Mouse (Mus musculus): ENCODE measurements at regions not wholly inside any gene's neighbourhood (a gene's known extent, or its start where the extent isn't known, plus 50 kb on each side); places are given as distances from the start of the nearest gene placed in this dataset.

DNA sequence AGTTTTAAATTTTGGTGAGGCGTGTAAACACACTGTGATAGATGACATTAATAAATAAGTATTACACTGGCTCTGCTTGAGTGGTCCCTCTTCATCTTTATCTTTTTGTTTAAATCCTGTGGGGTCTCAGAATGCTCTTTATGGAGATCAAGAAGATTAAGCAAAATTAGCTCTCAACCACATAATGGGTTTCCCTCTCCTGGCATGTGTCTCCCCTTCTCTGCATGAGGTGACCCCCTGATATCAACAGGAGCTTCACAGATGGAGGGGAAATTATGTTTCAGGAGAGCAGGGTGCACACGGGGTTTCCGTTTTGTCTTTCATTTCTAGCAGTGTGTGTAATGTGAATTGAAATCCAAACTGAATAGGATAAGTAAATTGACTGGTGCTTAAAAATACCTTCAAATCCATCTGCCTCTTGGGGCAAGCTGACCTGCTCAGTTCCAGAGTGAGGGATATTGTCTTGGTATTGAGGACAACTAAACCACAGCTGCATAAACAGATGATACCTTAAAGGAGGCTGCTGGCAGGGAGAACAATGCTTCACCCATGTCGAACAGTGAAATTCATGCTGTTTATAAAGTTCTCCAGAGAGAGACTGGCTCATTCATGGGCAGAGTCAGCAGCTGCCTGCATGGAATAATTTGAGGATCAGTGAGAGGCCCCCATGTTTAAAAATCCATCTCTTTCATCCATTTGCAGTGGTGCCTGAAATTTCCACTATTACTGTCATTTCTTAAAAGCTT, 518.3 kb upstream of the Nr2f1 start:
- no peak for DNase-seq (ENCODE audit: low spot score in 2 of 2)

DNA sequence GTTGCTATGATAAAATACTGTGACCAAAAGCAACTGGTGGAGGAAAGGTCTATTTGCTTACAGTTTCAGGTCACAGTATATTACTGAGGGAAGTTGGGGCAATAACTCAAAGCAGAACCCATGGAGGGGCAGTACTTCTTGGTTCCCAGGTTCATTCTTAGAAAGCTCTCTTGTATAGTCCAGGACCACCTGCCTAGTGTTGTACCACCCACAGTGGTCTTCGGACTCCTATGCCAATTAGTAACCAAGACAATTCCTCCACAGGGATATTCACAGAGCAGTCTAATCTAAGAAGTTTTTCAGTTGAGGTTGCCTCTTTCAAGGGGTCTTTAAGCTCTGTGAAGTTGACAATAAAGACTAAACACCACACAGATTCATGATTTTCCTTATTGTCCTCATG, 517.6 kb upstream of the Nr2f1 start:
- DNase-seq (ENCODE audit: low spot score in 2 of 2), result no peak

DNA sequence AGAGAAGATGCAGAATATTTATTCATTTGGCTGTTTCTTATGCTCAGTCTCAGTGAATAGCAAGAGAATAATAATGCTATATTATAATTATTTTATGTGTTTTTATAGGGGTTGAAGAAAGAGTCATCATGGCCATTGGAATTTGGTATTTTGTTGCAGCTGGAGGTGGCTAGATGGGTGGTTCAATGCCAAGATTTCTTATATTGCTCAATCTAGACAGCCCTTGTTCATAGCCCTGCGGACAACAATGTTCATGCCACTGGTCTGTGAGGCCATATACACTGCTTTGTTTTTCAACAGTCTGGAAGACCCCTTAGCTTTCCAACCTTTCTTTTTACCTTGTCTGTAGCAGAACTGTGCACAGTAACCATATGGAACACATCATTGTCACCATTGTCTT, 505.1 kb upstream of the Nr2f1 start:
- no peak for DNase-seq (ENCODE audit: low spot score in 2 of 2)

DNA sequence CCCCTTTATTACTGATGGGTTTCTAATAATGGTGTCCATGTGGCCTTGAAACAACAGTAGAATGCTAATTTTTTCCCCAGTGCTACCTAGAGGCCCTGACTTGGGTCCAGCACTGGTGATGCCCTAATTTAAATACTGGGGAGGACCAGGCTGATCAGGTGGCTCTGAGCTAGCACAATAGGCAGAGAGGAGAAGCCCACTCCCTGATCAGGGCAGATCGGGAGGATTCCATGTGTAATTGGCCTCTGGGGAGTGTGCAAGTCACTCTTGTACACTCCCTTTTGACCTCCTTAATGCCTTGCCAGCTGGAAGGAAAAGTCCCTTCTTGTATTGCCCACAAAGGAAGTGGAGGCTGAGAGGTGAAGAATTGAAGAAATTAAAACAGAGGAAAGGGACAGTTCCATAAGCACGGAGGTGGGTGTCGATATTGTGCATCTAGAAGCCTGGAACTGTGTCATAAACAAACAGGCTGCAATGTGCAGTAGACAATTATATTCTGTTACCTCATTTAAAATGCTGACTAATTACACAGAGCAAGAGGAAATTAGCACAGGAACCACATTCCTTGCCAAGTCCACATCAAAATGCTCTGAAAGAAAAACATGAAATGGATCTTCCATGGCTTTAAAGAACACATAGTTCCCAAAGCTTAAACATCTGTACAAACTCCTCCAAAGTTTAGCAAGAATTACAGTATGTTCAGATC, 498.4 kb upstream of the Nr2f1 start:
- no peak for DNase-seq (ENCODE audit: low spot score in 2 of 2)

DNA sequence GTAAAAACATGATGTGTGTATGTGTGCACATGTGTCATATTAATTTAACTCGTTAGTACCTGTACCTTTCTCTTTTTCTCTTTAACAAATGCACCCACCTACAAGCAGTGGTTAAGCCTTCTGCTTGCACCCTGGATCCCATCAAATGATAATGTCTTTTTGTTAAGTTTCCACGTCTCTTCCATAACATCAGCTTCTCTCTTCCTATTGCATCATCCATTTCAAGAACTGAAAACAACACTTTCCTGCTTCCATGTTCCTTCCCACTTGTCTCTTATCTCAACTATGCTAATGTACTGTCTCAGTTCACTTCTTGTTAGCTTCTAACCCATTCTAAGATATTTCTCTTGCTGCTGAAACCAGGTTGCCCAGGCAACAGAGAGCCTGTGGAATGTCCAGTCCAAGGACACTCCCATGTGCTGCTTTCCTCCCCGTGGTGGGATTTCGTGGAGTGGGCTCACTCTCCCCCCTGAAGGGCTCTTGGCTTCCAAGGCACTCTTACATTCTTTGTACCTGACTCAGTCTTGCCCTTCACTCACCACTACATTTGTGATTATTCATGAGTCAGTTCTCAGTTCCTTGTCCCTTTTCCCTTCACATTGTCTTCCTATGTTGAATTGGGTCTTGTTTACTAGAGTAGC, 479.8 kb upstream of the Nr2f1 start:
- DNase-seq (ENCODE audit: low spot score in 2 of 2), result no peak

DNA sequence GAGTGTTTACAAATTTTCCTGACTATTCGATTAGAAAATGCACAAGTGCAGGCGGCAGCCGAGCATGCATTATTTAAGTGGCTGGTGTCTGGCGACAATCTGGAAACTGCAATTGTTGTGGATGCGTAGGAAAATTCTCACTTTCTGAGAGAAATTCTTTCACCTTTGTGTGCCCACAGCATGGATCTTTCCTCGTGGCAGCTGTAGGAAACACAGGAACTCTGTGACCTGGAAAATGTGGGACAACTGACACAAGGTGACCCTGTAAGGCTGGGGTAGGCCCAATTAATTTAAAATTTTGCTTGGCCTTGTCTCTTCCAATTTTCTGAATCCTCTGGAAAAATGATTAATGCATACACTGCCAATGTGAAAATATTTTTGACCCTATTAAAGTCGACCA, 478.7 kb upstream of the Nr2f1 start:
- no peak for DNase-seq (ENCODE audit: low spot score in 2 of 2)

DNA sequence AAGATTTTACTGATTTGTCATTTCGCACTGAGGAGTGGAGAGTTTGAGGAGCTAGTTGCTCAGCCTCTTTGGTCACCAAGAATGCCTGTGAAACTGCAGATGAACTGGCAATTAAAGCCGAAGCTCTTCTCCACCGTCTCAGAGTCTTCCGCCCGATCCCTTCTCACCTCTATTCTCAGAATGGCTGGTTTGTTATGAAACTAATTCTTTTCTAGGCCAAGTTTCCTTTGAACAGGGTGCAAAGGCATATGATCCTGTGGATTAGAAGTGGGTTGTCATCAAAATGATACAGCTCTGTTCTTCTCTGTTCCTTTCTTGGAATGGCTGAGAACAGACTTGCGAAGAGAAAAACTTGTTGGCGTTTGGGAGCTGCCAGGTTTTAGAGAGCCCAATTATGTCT, 458.7 kb upstream of the Nr2f1 start:
- no peak for DNase-seq (ENCODE audit: low spot score in 2 of 2)

DNA sequence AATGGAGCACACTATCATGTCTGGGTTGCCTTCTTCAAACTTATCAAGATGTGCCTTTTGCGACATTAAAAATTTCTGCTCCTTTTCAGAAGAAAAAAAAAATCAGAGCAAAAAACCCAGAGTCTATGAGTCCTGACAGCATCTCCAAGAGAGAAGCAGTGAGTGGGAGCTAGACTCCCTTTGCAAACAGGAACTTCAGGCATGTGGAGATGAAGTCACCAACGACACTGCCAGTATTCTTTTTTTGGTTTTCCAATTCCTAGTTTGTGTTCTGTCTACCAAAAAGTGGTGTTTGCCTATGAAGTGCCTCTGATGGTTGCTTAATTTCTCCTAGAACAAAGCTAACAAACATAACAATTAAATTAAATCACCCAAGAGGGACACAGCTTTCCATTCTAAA, 457.2 kb upstream of the Nr2f1 start:
- no peak for DNase-seq (ENCODE audit: low spot score in 2 of 2)

DNA sequence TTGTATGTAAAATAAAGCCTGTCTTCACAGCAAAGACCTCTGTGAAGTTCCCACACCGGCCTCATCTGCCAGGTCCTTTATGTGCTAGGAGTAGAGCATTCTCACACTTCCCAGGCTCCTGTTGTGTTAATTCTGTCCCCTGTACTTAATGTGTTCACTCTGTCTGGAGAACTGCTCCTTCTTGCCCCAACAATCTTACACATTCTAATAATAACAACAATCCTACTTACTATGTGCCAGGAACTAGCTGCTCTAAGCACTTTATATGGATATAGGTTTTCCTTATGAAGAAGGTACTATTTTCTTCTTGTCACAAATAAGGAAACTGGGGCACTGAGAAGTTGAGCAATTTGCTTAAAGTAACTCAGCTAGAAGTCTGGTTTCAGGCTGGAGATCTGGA, 456.6 kb upstream of the Nr2f1 start:
- DNase-seq (ENCODE audit: low spot score in 2 of 2), result no peak

DNA sequence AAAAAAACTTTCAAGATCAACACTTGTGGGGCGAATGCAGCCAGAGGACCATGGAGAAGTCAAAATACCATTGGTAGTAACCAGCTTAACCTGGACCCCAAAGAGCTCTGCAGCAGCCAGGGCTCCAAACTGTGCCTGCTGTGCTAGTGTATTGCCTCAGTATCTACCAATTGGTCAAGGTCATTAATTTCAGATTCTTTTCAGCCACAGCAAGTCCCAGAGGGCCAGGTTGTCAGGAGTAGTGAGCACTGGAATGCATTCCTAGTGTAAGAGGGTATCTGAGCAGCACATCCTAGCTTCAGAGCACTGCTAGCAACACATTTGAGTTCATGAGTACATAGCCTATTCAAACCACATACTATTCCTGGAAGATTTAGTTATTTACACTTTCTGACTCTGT, 451.3 kb upstream of the Nr2f1 start:
- no peak for DNase-seq (ENCODE audit: low spot score in 2 of 2)

DNA sequence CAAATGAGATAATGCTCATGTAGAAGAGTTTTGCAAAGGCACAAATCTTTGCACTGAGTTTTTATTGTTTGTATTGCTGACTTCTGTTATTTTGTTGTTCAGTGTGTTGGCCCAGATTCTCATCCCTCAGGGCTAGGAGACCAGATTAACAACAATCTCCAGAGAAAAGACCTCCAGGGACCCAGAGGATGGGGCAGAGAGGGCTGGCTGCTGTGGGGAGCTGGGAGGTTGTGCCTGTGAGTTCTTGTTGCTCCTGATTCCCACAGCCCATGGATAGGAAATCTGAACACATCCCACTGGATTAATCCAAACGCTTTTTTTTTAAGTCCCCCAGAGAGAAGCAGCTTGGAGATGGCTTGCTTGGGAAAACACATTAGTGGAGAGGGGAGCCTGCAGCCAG, 445.0 kb upstream of the Nr2f1 start:
- DNase-seq (ENCODE audit: low spot score in 2 of 2), result no peak

DNA sequence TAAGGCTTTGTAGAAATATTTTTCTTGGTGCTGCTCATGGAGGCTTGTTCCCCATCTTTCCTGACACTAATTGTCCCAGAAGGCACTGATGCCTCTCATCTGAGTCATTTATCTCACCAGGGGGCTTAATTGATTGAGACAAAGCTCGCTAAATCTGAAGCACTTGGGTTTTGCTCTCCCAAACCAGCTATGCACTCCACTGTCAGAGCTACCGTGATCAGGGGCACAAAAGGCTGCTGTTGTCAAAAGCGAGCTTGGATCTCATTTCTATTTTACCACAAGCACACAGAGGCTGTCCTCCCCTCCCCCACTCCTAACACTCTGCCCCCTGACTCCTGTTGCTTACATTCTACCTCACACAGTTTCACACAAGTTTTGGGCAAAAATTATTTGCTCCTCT, 443.5 kb upstream of the Nr2f1 start:
- no peak for DNase-seq (ENCODE audit: low spot score in 2 of 2)

DNA sequence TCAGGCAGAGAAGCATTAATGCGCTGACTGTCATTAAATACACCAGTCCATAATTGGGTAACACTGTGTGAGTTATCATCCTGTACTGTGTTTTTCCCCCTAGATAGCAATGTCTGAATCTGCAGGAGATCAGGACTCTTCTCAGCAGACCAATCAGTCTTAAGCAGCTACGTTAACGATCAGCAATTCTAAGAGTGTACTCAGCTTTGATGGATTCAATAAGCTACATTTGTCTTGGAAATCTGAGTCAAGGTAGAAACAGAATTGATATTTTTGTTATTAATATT, 442.8 kb upstream of the Nr2f1 start:
- DNase-seq (ENCODE audit: low spot score in 2 of 2), result no peak

DNA sequence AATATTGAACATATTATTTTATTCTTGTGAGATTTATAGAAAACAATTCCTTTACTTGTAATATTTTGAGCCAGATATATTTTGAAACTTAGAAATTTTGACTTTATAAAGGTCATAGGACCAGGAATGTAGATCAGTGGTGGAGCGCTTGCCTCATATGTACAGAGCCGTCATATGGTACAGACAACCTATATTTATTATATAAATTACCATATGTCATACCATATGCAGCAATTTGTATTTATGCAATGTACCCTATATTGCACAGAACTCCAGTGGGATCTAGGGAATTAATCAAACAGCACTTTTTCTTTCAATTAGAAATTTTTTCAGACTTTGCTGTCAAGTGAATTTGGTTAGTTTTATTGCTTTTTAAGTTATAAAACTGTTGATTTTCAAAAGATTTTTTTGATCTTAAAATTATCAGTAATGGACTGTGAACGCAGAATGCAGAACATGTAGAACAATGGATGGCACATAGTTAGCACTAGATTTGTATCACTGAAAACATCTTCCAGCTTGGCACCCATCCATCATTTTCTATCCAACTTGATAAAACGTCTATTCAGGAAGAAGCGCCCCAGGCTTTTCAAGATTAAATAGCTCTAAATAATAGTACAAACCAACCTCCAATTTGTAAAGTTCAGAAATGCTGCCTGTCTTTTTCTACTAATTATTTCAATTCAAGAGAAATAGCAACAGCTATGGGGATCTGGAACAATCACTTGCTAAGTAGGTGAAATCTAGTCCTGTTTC, 442.3 kb upstream of the Nr2f1 start:
- DNase-seq (ENCODE audit: low spot score in 2 of 2), result no peak

DNA sequence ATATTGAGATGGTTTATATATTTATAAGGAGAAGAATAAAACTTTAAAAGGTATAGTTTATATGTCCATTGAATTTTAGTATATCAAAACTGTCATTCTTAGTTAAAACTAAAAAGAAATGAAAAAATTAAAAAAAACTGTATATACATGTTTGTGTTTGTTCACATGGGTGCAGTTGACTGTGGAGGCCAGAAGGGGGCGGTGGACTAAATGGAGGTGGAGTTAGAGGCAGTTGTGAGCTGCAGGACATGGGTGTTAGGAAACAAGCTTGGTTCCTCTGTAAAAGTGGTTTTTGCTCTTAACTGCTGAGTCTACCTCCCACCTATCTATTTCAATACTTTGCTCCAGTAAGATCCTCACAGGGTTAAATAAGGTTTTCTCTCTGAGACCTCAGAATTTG, 440.8 kb upstream of the Nr2f1 start:
- DNase-seq (ENCODE audit: low spot score in 2 of 2), result no peak

DNA sequence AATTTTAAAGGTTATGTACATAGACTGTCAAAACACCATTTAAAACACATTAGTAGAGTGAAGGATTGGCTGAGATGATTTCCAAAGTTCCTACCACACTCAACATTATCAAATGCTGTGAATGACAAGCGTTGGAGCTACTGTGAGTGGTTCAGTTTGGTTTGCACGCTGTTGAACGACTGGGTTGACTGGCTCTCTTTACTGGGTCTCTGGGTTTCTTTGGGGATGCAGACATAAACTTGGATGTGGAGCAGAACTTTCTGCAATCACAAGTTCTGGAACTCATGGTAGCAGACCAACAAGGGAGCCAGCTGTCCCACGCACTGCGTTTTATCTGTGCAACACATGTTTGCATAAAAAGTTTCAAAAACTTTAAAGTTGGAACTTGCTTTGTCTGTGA, 438.9 kb upstream of the Nr2f1 start:
- DNase-seq (ENCODE audit: low spot score in 2 of 2), result no peak

DNA sequence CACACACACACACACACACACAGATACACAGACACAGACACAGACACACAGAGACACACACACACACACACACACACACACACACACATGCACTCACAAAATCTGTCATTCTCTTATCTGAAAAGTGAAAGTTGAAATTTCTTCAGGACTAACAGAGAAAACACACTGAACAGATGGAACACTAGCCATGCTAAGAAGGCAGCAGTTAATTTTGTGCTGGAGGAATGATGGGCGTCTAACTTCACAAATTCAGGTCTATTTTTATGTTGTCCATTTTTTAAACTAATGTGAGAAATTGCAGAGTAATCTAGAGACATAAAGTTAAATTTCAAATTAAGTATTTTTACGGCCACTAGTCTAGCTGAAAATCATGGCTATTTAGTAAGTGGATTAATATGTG, 432.1 kb upstream of the Nr2f1 start:
- DNase-seq (ENCODE audit: low spot score in 2 of 2), result no peak

DNA sequence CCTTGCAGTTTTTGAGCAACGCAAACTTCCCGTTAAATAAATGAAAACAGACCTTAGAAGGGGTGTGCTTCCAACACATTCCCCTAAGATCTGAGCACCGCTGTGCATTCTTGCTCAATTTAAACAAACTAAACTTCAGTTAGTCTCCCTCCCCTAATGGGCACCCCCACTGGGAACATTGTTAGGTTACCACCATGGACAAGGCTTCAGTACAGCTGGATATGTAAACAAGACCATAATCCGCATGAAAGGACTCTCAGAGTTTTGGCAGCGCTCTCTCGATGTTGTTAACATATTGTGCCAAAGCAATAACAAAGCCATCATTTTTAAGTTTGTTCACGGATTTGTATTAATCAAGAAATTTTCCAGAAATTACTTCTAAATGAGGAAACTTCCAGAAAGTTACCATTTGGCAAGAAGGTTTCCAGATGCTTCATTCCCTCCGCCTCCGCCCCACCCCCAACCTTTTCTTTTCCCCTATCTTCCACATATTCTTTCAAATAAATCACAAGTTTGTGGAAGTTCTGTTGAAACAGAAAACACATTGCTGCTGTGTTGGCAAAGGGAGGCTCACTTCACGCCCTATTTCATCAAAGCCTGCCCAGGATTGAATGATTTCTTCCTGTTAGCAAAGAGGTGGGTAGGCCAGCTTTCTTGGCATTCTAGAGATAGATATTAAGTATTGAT, 429.6 kb upstream of the Nr2f1 start:
- DNase-seq (ENCODE audit: low spot score in 2 of 2), result no peak

DNA sequence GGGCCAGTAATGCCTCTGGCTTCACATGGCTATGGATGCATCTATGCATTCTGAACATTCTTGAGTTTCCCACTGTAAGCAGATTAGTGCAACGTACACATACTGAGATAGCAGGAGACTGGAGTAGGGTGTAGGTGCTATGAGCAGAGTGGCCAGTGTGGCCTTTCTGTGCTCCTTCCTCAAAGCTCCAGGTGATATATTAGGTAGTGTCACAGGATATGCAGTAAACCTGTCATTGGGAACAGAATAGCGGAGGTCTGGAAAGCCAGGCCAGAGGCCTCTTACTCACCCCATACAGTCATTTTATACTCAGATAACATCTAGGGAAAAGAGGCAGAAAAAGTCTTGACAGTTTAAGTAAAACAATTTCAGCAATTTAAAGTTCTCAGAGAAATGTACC, 424.1 kb upstream of the Nr2f1 start:
- no peak for DNase-seq (ENCODE audit: low spot score in 2 of 2)

DNA sequence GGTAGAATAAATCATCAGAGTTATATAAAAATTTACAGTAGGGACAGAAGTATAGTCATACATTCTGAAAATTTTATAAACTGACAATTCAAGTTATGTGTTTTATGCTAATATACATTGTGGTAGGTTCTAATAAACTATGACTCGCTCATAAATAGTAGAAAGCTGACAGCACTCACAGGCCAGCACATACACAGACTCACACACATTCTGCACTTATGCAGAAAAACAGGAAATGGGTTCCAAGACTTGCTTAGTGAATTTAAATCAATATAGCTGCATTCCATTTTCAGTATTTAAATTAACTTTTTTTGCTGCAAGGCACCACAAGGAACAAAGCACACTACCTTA, 403.3 kb upstream of the Nr2f1 start:
- no peak for DNase-seq (ENCODE audit: low spot score in 2 of 2)

DNA sequence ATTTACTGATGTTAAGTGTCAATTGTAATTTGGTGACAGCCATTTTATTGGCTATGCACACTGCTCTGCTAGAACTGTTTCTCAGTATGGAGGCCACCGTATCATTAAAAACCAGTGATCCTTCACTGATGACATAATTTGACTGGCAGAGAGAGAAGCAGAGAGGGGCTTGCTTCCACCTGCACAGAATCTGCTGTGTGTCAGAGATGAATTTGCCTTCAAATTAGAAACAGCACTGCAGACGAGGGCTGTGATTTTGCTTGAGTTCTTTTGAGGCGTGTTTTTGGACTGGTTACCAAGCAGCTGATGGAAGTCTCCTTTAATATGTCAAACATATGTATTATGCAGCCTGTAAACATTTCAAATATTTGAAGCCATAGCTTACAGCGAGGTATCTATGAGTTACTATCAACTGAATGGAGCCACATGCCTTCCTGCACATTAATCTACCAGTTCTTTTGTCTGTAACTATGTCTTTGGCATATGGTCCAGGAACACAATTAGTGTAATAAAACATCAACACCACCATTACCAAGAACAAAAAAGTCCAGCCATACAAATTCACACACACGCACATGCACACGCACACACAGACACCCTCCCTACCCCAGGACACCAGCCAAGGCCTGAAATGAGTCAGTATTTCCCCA, 402.8 kb upstream of the Nr2f1 start:
- DNase-seq (ENCODE audit: low spot score in 2 of 2), result no peak

Data from urinary bladder, postnatal 4 days (tissue).